ENCODE assay signal across 8 mouse cellular contexts in genomic region chr14:46387357-46387671, GRCm38 (mm10). TPM values are rescaled to one million over a fixed set of nuclear protein-coding genes. Genes with fewer than 3 reads are reported as not detected.
A peak's percentile ranks its signal among the peaks of the same experiment; 100 is the strongest.
DNase-seq lines count a peak whose midpoint lies in the region; ATAC-seq lines count a peak whose summit lies in the region.

No protein-coding gene starts in this region.

- peak overlapping the region; percentile 56 for H3K4me3 ChIP-seq in forebrain, embryonic 16.5 days (replicated peaks; ENCODE audit: low read length)
- peak overlapping the region; percentile 63 for H3K4me3 ChIP-seq in hindbrain, embryonic 10.5 days
- H3K4me3 ChIP-seq in limb, embryonic 15.5 days = peak overlapping the region; percentile 61
- peak overlapping the region; percentile 56 for H3K4me3 ChIP-seq in midbrain, embryonic 15.5 days

- peak; percentile 92 for DNase-seq in Muller cell, postnatal 12 days (ENCODE audit: inconsistent ontology term)
- DNase-seq in adrenal gland, postnatal 14 days = peak; percentile 88
- peak; percentile 86 for DNase-seq in hindbrain, embryonic 10.5 days (ENCODE audit: low spot score)
- peak; percentile 71 for DNase-seq in urinary bladder, adult 2 months (ENCODE audit: low spot score)
- no peak for DNase-seq in layer of hippocampus, adult 8-10 months (ENCODE audit: low spot score in 2 of 2)

- no peaks in the 10 kb centered on the region for H3K9me3 ChIP-seq in forebrain, embryonic 16.5 days (ENCODE audit: control insufficient read depth, low read length)
- no peaks in the 10 kb centered on the region for H3K9me3 ChIP-seq in hindbrain, embryonic 10.5 days
- no peaks in the 10 kb centered on the region for H3K9me3 ChIP-seq in limb, embryonic 15.5 days
- no peaks in the 10 kb centered on the region for H3K9me3 ChIP-seq in midbrain, embryonic 15.5 days

- WGBS in forebrain, embryonic 16.5 days = 0% methylated on average over 27 of the region's 27 CpGs
- under 1% methylated on average over 27 of the region's 27 CpGs for WGBS in hindbrain, embryonic 10.5 days
- 1% methylated on average over 27 of the region's 27 CpGs for WGBS in limb, embryonic 15.5 days
- WGBS in midbrain, embryonic 15.5 days = under 1% methylated on average over 27 of the region's 27 CpGs

- peak; percentile 78 for ATAC-seq in forebrain, embryonic 16.5 days
- ATAC-seq in limb, embryonic 15.5 days (ENCODE audit: insufficient number of reproducible peaks, low FRiP score, low TSS enrichment, low read depth) = peak; percentile 82
- ATAC-seq in midbrain, embryonic 15.5 days (replicated peaks) = peak; percentile 84

- peak overlapping the region; percentile 40 for H3K9ac ChIP-seq in forebrain, embryonic 16.5 days (replicated peaks; ENCODE audit: low read depth, low read length)
- H3K9ac ChIP-seq in limb, embryonic 15.5 days = peak overlapping the region; percentile 44
- H3K9ac ChIP-seq in midbrain, embryonic 15.5 days = no peak overlapping the region; the same call in 1 of the 2 replicates

- H3K27me3 ChIP-seq in forebrain, embryonic 16.5 days (replicated peaks; ENCODE audit: control insufficient read depth, insufficient read depth, low read length) = peaks cover 82% of the 10 kb centered on the region
- H3K27me3 ChIP-seq in hindbrain, embryonic 10.5 days (ENCODE audit: insufficient read depth, poor library complexity, severe bottlenecking) = peaks cover 100% of the 10 kb centered on the region
- peaks cover 28% of the 10 kb centered on the region for H3K27me3 ChIP-seq in limb, embryonic 15.5 days
- peaks cover 73% of the 10 kb centered on the region for H3K27me3 ChIP-seq in midbrain, embryonic 15.5 days (replicated peaks)

- H3K4me1 ChIP-seq in forebrain, embryonic 16.5 days (replicated peaks; ENCODE audit: control insufficient read depth, insufficient read depth, low read length) = peaks cover 43% of the 10 kb centered on the region
- peaks cover 52% of the 10 kb centered on the region for H3K4me1 ChIP-seq in hindbrain, embryonic 10.5 days (replicated peaks)
- peaks cover 56% of the 10 kb centered on the region for H3K4me1 ChIP-seq in limb, embryonic 15.5 days
- peaks cover 52% of the 10 kb centered on the region for H3K4me1 ChIP-seq in midbrain, embryonic 15.5 days

- H3K27ac ChIP-seq in forebrain, embryonic 16.5 days (ENCODE audit: low read length) = no peak overlapping the region
- H3K27ac ChIP-seq in hindbrain, embryonic 10.5 days = peak overlapping the region; percentile 80
- H3K27ac ChIP-seq in limb, embryonic 15.5 days = peak overlapping the region; percentile 90
- H3K27ac ChIP-seq in midbrain, embryonic 15.5 days = no peak overlapping the region

- H3K4me2 ChIP-seq in forebrain, embryonic 16.5 days (ENCODE audit: low read length) = peak overlapping the region; percentile 80
- H3K4me2 ChIP-seq in limb, embryonic 15.5 days = peak overlapping the region; percentile 85
- H3K4me2 ChIP-seq in midbrain, embryonic 15.5 days = peak overlapping the region; percentile 94

- H3K36me3 ChIP-seq in forebrain, embryonic 16.5 days (ENCODE audit: control insufficient read depth, insufficient read depth) = no peaks in the 10 kb centered on the region
- peaks cover 5% of the 10 kb centered on the region; the same call in 1 of the 2 replicates for H3K36me3 ChIP-seq in hindbrain, embryonic 10.5 days
- H3K36me3 ChIP-seq in limb, embryonic 15.5 days = peaks cover 7% of the 10 kb centered on the region; the same call in 1 of the 2 replicates
- H3K36me3 ChIP-seq in midbrain, embryonic 15.5 days (replicated peaks) = no peaks in the 10 kb centered on the region

RNA-seq across cellular contexts. Expression of gene Bmp4, which starts 3.2 kb away (rescaled TPM):
- 6.2 and 9.4 TPM in 2 replicates for total RNA-seq in adrenal gland, postnatal 14 days (2021)
- 3.2 and 7.4 TPM in 2 replicates for polyA plus RNA-seq in forebrain, embryonic 16.5 days (2015; fragmentation: Nextera tagmentation; extraction: Ambion mirVana)
- polyA plus RNA-seq in hindbrain, embryonic 10.5 days (2016; fragmentation: Nextera tagmentation; extraction: Ambion mirVana) = 15.4 and 20.9 TPM in 2 replicates
- 30.9 and 42.4 TPM in 2 replicates for polyA plus RNA-seq in limb, embryonic 15.5 days (2015; fragmentation: Nextera tagmentation; extraction: Ambion mirVana)
- 7.6 and 8.5 TPM in 2 replicates for polyA plus RNA-seq in midbrain, embryonic 15.5 days (2015; fragmentation: Nextera tagmentation; extraction: Ambion mirVana)
- polyA plus RNA-seq in urinary bladder, adult 2 months (2012; rRNA removed) = 115 and 166 TPM in 2 replicates
- total RNA-seq in layer of hippocampus, adult 8-10 months (2022) = 1 to 10 TPM; 2.9 to 4.2 (median 3.6) TPM

RNA-seq across cellular contexts. Expression of gene Gm15217, which starts 8.1 kb away (rescaled TPM):
- not detected in 2 replicates for total RNA-seq in adrenal gland, postnatal 14 days (2021)
- not detected in 2 replicates for polyA plus RNA-seq in forebrain, embryonic 16.5 days (2015; fragmentation: Nextera tagmentation; extraction: Ambion mirVana)
- not detected in 2 replicates for polyA plus RNA-seq in hindbrain, embryonic 10.5 days (2016; fragmentation: Nextera tagmentation; extraction: Ambion mirVana)
- polyA plus RNA-seq in limb, embryonic 15.5 days (2015; fragmentation: Nextera tagmentation; extraction: Ambion mirVana) = 0.28 TPM in 1 of 2 replicates, not detected in the other
- not detected in 2 replicates for polyA plus RNA-seq in midbrain, embryonic 15.5 days (2015; fragmentation: Nextera tagmentation; extraction: Ambion mirVana)
- polyA plus RNA-seq in urinary bladder, adult 2 months (2012; rRNA removed) = not detected in 2 replicates
- total RNA-seq in layer of hippocampus, adult 8-10 months (2022) = not detected

Comparison
In these comparisons a context has a peak if more than half of its experiments do, and no peak if none do; other contexts are left out.
1. DNase-seq: peak in Muller cell, postnatal 12 days (single experiment), adrenal gland, postnatal 14 days (single experiment), hindbrain, embryonic 10.5 days (single experiment) and urinary bladder, adult 2 months (single experiment); none in layer of hippocampus, adult 8-10 months (0 of 2).
2. H3K27ac ChIP-seq: peak in hindbrain, embryonic 10.5 days (single experiment) and limb, embryonic 15.5 days (single experiment); none in forebrain, embryonic 16.5 days (single experiment) and midbrain, embryonic 15.5 days (single experiment).
3. Peak in every context shown above with its lines, with median percentiles within 50 percentile points of each other: ATAC-seq, H3K4me2 ChIP-seq and H3K4me3 ChIP-seq.